Mouse (Mus musculus) ES-CJ7 (cell line): Measurements from ENCODE around the gene Ankdd1a.

ENCODE experiments used
- DNase-seq: peaks from one replicate; pipeline ENCODE4 v3.0.0; 2011; ENCODE audit warnings: low read depth, low spot score

The Ankdd1a gene

DNA sequence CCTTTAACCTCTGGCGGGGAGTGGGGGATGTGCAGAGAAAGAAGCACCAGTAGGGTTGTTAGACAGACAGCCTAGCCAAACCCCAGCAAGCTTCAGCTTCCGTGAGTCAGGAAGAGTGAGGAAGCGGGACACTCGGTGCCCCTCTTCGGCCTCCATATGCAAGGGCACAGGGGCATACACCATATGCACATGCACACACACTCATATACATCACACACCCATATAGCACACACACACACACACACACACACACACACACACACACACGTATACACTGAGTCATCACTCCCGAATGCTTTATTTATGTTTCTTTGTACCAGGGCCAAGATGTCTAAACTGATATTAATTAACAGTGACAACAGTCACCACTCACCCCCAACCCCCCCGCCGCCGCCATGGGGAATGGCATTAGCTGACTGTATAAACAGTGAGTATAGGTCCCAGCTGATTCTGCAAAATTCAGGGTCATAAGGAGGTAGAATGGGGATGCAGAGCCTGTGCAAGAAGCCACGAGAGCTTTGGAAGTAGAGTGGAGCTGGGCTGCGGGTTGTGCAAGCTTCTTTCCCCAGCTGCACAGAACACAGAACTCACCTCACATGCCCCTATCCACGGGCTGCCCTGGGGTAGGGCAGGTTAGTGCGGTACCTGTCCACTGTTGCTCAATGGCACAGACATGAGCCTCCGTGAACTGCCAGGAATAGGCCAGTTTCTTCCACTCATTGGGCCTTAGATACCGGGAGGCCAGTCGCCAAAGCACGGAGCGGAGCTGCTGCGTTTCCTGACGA lies 17.1 kb downstream of the Ankdd1a start:
- DNase-seq, result no peak

DNA sequence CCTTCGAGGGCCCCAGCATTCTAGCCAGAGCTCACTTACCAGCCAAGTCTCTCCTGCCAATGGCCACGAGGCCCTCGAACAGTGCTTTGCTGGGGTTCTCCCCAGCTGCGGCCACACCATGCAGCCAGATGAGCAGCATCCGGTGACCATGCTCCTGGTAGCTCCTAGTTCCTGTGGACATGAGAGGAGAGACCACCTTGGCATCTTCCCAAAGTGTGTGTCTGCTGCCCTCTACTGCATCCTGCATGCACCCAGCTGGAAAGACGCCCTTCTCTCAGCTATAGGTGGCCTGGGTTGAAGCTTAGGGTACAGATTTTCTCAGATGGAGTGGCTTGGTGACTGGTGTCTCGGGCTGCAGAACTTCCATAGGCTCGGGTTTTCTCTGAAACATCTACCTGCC lies 17.8 kb downstream of the Ankdd1a start:
- DNase-seq, result peak; percentile 37

DNA sequence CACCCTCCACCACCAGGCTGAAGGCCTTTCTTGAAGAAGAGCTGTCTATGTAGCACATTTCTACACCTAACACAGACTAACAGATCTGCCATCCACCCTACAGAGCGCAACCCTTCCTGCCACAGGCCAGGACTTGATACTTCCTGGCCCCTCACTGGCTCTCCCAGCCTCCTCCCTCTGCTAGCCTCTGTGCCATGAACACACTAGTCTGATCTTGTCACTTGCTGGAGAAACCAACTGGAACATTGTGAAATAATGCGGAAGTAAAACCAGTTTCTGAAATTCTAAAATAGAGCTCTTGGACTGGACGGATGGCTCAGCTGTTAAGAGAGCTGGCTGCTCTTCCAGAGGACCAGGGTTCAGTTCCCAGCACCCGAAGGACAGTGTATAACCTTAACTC lies 27.1 kb downstream of the Ankdd1a start:
- DNase-seq, result no peak

DNA sequence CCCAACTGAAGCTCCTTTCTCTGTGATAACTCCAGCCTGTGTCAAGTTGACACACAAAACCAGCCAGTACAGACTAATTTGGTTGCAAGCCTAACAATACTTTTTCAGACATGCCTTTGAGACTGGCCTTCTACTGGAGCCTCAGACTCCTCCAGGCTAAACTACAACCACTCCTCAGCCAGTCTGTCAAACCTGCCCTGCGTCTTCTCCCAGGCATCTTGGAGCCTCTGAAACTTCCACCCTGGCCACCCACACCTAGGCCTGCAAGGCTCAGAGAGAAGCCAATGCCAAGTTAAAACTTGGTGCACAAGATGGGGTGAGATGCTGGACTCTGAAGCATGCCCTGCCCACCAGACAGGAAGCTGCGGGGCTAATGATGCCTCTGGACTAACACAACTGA lies 27.6 kb downstream of the Ankdd1a start:
- DNase-seq, result no peak

DNA sequence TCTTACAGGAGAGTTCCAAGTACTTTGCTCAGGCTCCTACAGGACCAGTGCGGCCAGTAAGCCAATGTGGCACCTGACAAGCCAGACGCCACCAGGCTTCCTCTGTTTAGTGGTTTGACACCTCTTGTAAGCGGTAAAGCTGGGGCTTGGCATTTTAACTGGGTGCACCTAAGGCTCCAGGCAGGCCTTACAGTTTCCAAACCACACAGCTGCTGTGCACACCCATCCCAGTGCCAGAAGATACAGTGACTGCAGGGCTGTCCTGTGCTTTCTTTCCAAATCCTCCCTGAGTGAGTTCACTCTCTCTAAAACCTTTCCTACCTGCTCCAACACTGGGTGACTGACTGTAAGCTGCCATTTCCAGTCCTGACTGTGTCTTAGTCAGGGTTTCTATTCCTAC lies 28.5 kb downstream of the Ankdd1a start:
- no peak for DNase-seq

DNA sequence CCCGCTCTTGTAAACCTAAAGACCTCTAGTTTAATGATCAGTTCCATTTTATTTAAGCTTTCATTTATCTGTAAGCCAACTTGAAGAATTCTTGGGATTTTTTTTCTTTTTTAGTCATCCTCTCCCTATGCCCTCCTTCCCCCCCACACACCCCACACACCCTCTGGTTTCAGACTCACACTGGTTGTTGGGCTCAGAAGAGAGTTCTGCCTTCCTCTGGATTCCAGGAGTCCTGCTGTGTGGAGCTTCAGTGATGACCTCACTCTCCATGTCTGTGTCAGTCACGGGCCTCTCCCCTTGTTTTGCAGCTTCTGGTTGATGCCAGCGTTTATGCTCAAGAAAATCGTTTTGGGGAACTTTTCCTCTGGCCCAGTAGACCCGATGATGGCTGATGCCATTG lies 39.9 kb downstream of the Ankdd1a start:
- no peak for DNase-seq

DNA sequence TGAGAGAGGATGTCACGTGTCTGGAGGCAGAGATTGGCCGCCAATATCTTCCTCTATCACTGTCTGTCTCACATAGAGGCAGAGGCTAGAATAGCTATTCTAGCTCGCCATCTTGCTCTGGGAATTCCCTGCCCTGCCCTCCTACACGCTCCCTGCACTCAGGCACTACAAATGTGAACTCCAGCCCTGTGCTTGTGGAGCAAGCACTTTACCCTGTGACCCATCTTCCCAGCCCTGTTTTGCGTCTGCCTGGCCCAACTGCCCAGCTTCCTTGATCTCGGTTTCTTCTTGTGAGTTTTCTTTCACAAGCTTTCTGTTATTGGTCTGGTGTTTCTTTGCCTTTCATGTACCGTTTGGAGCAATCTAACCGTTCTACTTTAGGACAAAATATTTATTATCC lies 40.8 kb downstream of the Ankdd1a start:
- no peak for DNase-seq

DNA sequence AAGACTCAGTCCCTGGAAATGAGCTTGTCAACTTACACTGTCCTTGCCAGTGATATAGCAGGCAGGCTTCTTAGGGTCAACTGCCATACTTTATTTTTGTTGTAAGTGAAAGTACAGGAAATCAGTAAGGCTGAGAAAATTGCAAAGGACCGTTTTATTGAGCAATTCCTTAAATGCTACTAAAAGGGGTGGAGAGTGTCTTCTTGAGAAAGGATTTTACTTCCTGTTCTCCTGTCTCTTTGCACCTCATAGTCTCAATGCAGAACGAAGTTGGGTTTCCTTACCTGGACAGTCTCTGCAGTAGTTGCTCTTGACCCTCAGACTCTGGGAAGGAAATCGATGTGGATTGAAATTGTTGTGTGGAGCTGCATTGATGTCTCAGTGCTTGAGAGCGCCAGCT lies 47.2 kb downstream of the Ankdd1a start:
- no peak for DNase-seq

DNA sequence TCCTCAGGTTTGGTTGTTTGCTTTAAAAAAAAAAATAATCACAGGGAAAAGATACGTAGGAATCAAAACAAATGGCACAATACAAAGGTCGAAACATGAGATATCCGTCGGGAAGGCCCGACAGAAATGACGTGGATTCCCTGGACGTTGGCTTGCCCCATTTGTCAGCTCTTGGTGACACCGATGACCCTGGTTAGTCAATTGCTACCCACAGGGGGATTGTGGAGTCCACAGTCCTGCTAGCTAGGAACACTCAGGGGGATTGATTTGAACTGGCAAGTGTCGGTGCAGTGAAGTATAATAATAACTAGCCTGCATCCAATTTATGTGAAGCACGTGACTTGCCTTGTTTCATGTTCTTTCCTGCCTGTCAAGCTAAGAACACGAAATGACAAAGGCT lies 52.3 kb downstream of the Ankdd1a start:
- no peak for DNase-seq

DNA sequence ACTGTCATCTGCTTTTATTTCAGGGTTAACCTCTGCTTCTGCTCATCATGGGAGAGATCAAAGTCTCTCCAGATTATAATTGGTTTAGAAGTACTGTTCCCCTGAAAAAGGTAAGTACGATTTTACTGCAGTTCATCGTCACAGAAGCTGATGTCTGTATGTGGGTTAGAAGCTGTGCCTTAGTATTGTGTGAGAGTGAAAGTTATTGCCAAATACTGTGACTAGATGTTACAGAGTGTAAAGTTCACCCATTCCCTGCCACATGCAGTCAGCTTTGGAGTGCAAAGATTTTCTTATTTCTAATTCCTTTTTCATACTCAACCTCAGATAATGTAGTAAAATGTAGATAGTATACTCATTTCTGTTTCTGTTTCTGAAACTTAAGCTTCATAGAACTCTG lies 54.8 kb downstream of the Ankdd1a start:
- DNase-seq, result no peak

DNA sequence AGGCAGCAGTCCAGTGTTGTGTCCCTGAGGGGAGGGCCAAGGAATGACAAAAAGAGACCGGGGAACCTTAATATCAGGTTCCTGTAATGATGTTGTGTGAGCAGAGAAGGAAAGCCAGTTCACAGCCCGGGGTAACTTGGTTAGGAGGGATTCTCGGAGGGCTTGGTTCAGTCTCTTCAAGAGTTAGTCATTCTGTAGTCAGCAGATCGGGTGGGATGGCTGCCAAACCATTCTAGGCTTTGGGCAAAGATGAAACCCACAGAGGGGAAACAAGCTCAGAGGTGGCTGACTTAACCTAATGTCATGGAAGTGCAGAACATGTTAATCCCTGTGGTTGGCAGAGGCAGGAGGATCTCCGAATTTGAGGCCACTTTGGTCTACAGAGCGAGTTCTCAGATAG lies 55.8 kb downstream of the Ankdd1a start:
- DNase-seq, result no peak

DNA sequence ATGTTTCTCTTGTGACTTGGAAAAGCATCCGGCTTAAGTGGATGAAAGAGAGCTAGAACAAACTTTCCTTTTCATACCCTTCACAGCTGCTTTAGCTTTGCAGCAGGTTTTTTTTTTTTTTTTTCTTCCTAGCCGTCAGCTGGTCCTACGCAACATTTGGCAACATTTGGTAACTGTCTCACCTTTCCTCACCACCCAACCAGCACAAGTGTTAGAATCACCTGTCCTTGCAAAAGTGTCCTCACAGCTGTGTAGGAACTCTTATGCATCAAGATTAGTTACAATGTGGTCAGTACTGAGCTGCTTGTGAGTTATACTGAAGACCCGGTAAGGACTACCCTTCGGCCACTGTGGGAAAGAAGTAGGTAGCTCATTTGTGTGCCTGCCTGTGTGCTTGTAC lies 57.4 kb downstream of the Ankdd1a start:
- DNase-seq, result no peak

DNA sequence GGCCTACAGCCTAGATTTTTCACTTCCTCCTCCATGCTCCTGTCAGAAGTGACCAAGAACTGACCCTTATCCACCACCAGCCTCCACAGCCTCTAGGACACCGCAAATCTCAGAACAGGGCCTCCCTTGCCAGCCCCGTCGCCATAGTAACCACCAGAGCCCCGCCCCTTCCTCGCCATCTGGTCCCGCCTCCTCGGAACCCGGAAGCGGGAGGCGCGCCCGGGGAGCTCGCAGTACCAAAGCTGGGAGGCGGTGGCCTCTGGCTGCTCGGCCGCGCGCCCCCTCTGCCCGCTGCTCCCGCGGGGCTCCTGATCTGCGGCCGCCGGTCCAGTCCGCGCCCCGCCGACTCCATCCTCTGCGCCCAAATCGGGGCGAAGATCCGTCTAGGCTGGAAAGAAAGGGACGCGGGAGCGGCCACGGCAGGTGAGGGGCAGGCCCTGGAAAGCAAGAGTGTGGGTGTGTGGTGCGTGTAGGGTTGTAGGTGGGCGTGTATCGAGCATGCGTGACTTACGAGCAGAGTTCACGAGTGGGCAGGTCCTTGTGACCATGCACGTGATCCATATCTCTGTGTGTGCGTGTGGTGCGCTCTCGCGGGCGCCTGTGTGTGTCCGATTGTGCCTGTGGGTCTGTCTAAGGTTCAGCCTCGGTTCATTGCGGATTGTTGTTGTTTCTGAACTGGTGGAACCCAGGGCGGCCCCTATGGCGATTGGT lies 59.1 kb downstream of the Ankdd1a start, which contains the start of gene Spg21:
Gene Spg21 (plus strand): TSS at position 216 of the 711 bp plus-strand sequence.
- DNase-seq, result peak; percentile 90

DNA sequence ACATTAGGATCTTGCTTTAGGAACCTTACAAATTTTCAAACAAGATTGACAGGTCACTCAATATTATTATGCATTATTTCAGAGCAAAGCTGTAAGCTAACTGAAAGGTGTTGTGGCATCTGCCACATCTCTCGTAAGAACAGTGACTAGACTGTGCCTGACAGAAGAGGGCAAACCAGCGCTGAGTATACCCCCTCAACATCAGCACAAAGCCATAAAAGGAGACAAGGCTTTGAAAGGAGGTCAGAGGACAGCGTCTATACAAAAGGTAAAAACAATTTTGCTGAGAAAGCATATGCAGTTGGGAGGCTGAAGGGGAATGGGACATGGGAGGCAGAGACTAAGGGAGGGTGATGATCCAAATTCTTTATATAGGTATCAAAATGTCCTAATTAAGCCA lies 59.8 kb downstream of the Ankdd1a start:
- no peak for DNase-seq

DNA sequence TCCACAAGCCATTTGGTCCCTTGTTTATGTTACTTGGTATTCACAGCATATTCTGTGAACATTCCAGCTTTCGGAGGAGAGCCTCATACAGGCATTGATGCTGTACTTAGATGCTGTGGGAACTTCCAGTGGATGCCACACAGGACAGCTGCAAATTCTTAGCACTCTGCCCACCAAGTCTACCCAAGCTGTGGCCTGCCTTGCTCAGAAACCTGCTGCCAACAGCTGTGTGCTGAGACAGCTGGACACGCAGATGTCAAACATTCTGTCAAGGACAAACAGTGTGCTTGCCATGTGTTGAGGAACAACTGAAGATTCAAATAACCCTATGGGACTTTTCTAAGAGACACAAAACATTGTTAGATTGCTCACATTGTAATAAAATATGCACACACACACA lies 61.0 kb downstream of the Ankdd1a start:
- no peak for DNase-seq

DNA sequence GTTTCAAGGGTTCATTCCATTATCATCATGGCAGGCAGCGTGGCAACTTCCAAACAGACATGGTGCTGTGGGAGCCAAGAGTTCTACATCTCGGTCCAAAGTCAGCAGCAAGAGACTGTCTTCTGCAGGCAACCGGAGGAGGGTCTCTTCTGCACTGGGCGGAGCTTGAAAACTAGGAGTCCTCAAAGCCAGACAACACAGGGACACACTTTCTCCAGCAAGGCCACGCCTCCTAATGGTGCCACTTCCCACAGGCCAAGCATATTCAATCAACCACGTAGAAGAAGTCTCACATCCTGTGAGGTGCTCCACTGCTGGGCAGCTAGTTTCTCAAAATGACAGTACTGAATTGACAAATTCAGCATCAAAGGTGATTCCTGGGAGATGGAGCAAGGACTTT lies 72.0 kb downstream of the Ankdd1a start:
- peak; percentile 34 for DNase-seq

DNA sequence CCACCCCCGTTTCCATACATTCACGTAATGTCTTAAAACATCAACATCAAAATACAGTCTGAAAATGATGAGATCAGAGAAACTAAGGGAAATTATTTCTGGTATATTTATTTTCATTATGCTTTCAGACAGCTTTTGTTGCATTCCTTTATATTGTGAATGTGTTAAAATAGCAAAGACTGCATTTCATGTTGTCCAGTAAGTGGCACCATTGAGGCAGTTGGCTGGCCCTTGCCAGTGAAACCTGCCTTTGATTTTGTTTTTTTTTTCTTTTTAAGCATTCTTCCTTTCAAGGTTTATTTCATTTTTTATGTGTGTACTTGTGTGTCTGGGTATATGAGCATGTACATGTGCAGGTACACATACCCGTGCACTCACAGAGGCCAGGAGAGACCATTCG lies 75.3 kb downstream of the Ankdd1a start:
- DNase-seq, result no peak
